Mouse (Mus musculus) heart, adult 2 months (tissue): ENCODE data around the gene Il23a. TPM values are rescaled to one million over a fixed set of nuclear protein-coding genes. Genes with fewer than 3 reads are reported as not detected.

ENCODE experiments used
- DNase-seq, 2 experiments: peaks; one replicate each; pipeline ENCODE4 v3.0.0; 2021
- H3K27ac ChIP-seq: fragments of 200-600 bp; 2 replicates; pipeline ENCODE4 v1.8.1; 2022
- H3K27me3 ChIP-seq: fragments of 200-500 bp; 2 replicates; pipeline ENCODE4 v1.6.1; 2012; ENCODE audit warnings: mild to moderate bottlenecking, low read length, inconsistent platforms, mixed read lengths; ENCODE audit not compliant: control insufficient read depth, insufficient read depth
- H3K36me3 ChIP-seq: fragments of 200-500 bp; 2 replicates; pipeline ENCODE4 v1.6.1; 2012; ENCODE audit warnings: low read length, inconsistent platforms; ENCODE audit not compliant: control insufficient read depth, insufficient read depth
- H3K4me1 ChIP-seq: fragments of 200-500 bp; 2 replicates; pipeline ENCODE4 v1.6.1; 2011; ENCODE audit warnings: low read length; ENCODE audit not compliant: control insufficient read depth, insufficient read depth
- H3K4me3 ChIP-seq: fragments of 200-600 bp; 2 replicates; pipeline ENCODE4 v1.8.1; 2022
- H3K79me2 ChIP-seq: fragments of 200-500 bp; replicated peaks from 2 replicates; pipeline ENCODE4 v1.6.1; 2012; ENCODE audit warnings: mild to moderate bottlenecking, inconsistent platforms, low read length, moderate library complexity, mixed read lengths; ENCODE audit not compliant: control insufficient read depth, insufficient read depth
- H3K9ac ChIP-seq: fragments of 200-500 bp; 2 replicates; pipeline ENCODE4 v1.6.1; 2012; ENCODE audit warnings: low read depth, mild to moderate bottlenecking, control low read depth, inconsistent platforms, low read length, mixed read lengths
- CTCF ChIP-seq: fragments of 200-600 bp; IDR thresholded peaks from 2 replicates; pipeline ENCODE4 v1.8.1; 2022; ENCODE audit warnings: antibody characterized with exemption, mild to moderate bottlenecking, moderate library complexity
- EP300 ChIP-seq: fragments of 200-500 bp; IDR thresholded peaks from 2 replicates; pipeline ENCODE4 v1.6.1; 2011; ENCODE audit warnings: low read depth, low read length, control low read depth; ENCODE audit not compliant: insufficient read depth
- POLR2A ChIP-seq: fragments of 200-500 bp; IDR thresholded peaks from 2 replicates; pipeline ENCODE4 v1.6.1; 2011; ENCODE audit warnings: mild to moderate bottlenecking, low read depth, low read length, control low read depth; ENCODE audit not compliant: insufficient read depth
- WGBS: fragments of 180-500 bp; shearing (Covaris S2); methylation state at CpG from one replicate; pipeline ENCODE4 v1.1.7; 2018; 5-methylcytosine and 5-hydroxymethylcytosine counted together
- intact Hi-C: fragments of 180-260 bp; cut with DNase I; formaldehyde crosslinking; loops from one replicate; pipeline ENCODE4 v1.15.1; 2025
- polyA plus RNA-seq: library from polyadenylated mRNA; depleted of rRNA; stranded (reverse); fragments of >200 nt; gene quantifications from 2 replicates; pipeline ENCODE4 v1.2.3, GENCODE M21; 2012
- total RNA-seq, 2 experiments: library from RNA; stranded (reverse); gene quantifications; 2 replicates each; pipeline ENCODE4 v1.2.3; 2021

The Il23a gene
- total and polyA plus RNA-seq, 3 experiments: 0.16 TPM; not detected in 2

GRCm38 (mm10) chr10:128271883-128272282, 26.7 kb downstream of the Il23a start:
- TF ChIP-seq CTCF: peak; percentile 57
- TF ChIP-seq EP300: no peak
- peaks cover 5% of the 10 kb centered on the region for H3K4me1 ChIP-seq
- DNase-seq: no peak
- no peak overlapping the region for H3K27ac ChIP-seq
- H3K79me2 ChIP-seq: no peaks in the 10 kb centered on the region; the same call in 1 of the 2 replicates
- H3K27me3 ChIP-seq: no peaks in the 10 kb centered on the region
- intact Hi-C loops: no loop called here
- 55% methylated on average over 2 of the region's 2 CpGs for WGBS
- no peak overlapping the region for H3K4me3 ChIP-seq
- no peak overlapping the region for H3K9ac ChIP-seq
- peaks cover 5% of the 10 kb centered on the region; the same call in 1 of the 2 replicates for H3K36me3 ChIP-seq

- peaks cover 5% of the 10 kb centered on the region for H3K4me1 ChIP-seq
- peaks cover 5% of the 10 kb centered on the region; the same call in 1 of the 2 replicates for H3K36me3 ChIP-seq
- TF ChIP-seq EP300 (no peak), POLR2A (no peak), CTCF (peak; percentile 31)
- H3K27me3 ChIP-seq: no peaks in the 10 kb centered on the region
- intact Hi-C loops: no loop called here
- peak overlapping the region; percentile 90 for H3K9ac ChIP-seq
- peak overlapping the region; percentile 73 for H3K27ac ChIP-seq
- WGBS: 29% methylated on average over 7 of the region's 7 CpGs
- H3K4me3 ChIP-seq: peak overlapping the region; percentile 88
- no peaks in the 10 kb centered on the region; the same call in 1 of the 2 replicates for H3K79me2 ChIP-seq
- DNase-seq: no peak
These were observed 27.7 kb downstream of the Il23a start for GRCm38 (mm10) chr10:128270866-128271265.

GRCm38 (mm10) chr10:128270287-128270841, 28.2 kb downstream of the Il23a start, which contains the start of gene Stat2:
Gene Stat2, plus strand, starts transcription at chr10:128270559.
- H3K79me2 ChIP-seq: no peaks in the 10 kb centered on the region; the same call in 1 of the 2 replicates
- peak within 1 kb of the TSS; percentile 90 for H3K9ac ChIP-seq
- intact Hi-C loops: no loop called here
- TF ChIP-seq POLR2A: peak; percentile 95
- no peak for TF ChIP-seq CTCF
- under 1% methylated on average over 43 of the region's 43 CpGs for WGBS
- peaks cover 5% of the 10 kb centered on the region; the same call in 1 of the 2 replicates for H3K36me3 ChIP-seq
- peak; percentile 95 to 98 for DNase-seq
- H3K4me3 ChIP-seq: peak within 1 kb of the TSS; percentile 88
- peaks cover 5% of the 10 kb centered on the region for H3K4me1 ChIP-seq
- peak within 1 kb of the TSS; percentile 83 for H3K27ac ChIP-seq
- H3K27me3 ChIP-seq: no peaks in the 10 kb centered on the region

GRCm38 (mm10) chr10:128269206-128269910, 29.2 kb downstream of the Il23a start:
- peaks cover 5% of the 10 kb centered on the region for H3K4me1 ChIP-seq
- no peaks in the 10 kb centered on the region; the same call in 1 of the 2 replicates for H3K79me2 ChIP-seq
- TF ChIP-seq CTCF (no peak), EP300 (no peak), POLR2A (no peak)
- H3K27ac ChIP-seq: peak overlapping the region; percentile 83
- no peak overlapping the region for H3K9ac ChIP-seq
- intact Hi-C loops: loop anchor here (2.0 kb wide), 2 partner anchors 23 to 35 kb away; no protein-coding TSS in a partner anchor
- DNase-seq: no peak
- peak overlapping the region; percentile 88; the same call in 1 of the 2 replicates for H3K4me3 ChIP-seq
- peaks cover 5% of the 10 kb centered on the region; the same call in 1 of the 2 replicates for H3K36me3 ChIP-seq
- no peaks in the 10 kb centered on the region for H3K27me3 ChIP-seq
- WGBS: 91% methylated on average over 16 of the region's 16 CpGs

GRCm38 (mm10) chr10:128268371-128268770, 30.2 kb downstream of the Il23a start, which contains the start of gene Apof:
Gene Apof, plus strand, starts transcription at chr10:128268671.
- H3K27me3 ChIP-seq: no peaks in the 10 kb centered on the region
- no peak within 1 kb of the TSS for H3K9ac ChIP-seq
- intact Hi-C loops: loop anchor here (2.0 kb wide), 2 partner anchors 22 to 34 kb away; no protein-coding TSS in a partner anchor
- peaks cover 5% of the 10 kb centered on the region; the same call in 1 of the 2 replicates for H3K36me3 ChIP-seq
- TF ChIP-seq EP300 (no peak), CTCF (no peak), POLR2A (no peak)
- 80% methylated on average over 6 of the region's 6 CpGs for WGBS
- no peak for DNase-seq
- no peaks in the 10 kb centered on the region; the same call in 1 of the 2 replicates for H3K79me2 ChIP-seq
- H3K4me3 ChIP-seq: no peak within 1 kb of the TSS
- peaks cover 5% of the 10 kb centered on the region for H3K4me1 ChIP-seq
- peak within 1 kb of the TSS; percentile 83 for H3K27ac ChIP-seq
